Mouse (Mus musculus): ENCODE results near the gene Gosr1.
A peak's percentile ranks its signal among the peaks of the same experiment; 100 is the strongest.
"Not testable (repeated sequence)": the region's sequence is repeated elsewhere in the genome, so short reads cannot be mapped to it uniquely, and the experiment has no call there.

The Gosr1 gene

DNA sequence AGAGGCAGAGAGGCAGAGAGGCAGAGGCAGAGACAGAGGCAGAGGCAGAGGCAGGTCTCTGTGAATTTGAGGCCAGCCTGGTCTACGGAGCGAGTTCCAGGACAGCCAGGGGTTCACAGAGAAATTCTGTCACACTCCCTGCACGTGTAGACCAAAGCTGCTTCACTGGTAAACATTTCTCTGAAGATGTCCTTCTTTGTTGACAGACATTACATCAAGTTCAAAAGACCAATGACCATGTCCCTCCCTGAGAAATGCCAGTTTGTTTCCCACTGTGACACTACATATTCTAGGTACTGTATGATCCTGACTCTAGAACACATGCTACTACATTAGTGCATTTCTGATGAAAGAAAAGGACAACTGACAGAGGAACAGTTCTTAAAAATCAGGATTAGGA is 32.7 kb downstream of the Gosr1 start:
- DNase-seq, result no peak

DNA sequence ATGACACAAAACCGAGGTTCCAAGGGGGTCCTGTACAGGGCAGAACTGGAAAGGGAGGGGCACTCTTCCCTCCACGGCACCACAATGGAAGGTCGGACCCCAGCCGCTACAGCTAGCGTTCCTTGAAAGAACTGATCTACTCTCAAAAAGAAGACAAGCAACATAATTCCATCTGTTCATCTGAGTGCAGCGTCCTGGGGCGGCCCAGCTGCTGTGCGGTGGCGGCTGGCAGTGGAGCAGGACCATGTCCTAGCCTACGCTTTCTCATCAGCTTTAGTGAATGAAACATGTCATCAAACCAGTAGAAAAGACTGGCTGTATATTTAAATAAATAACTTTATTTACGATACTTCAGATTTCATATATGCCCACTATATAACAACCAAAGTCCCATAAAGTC is 35.3 kb downstream of the Gosr1 start:
- DNase-seq, result no peak

DNA sequence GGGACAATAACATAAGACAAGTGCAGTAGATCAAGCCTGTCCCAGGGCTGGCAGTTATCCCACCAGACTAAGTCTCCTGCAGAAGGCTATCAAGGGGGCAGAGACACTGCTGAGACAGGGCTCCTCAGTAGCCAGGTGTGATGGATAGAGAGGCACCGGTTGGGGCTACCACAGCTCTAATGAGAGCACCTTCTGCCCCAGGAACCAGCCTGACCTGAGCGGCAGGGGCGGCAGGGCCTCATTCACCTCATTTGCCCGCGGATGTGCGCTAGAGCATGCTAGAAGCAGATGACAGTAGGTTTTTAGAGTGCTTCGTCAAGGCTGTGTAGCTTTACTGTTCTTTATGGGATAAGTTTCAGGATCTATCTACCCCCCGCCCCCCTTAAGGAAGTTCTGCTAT is 39.5 kb downstream of the Gosr1 start:
- no peak for DNase-seq

DNA sequence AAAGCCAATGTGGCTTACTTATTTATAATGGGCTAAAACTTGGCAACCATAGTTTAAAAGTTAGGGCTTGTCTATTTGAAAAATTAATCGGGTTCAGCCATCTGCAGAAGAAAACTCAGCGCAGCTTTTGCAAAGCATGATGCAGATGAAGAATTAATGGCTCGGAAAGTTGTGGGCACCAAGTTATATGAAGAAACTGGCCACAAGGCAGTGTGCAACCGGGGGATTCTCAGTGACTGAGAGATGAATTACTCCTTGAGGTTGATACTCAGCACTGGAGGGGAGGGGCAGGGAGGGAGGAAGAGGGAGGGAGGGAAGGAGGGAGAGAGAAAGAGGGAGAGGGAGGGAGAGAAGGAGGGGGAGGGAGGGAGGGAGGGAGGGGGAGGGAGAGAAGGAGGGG is 46.4 kb downstream of the Gosr1 start:
- DNase-seq, result no peak

DNA sequence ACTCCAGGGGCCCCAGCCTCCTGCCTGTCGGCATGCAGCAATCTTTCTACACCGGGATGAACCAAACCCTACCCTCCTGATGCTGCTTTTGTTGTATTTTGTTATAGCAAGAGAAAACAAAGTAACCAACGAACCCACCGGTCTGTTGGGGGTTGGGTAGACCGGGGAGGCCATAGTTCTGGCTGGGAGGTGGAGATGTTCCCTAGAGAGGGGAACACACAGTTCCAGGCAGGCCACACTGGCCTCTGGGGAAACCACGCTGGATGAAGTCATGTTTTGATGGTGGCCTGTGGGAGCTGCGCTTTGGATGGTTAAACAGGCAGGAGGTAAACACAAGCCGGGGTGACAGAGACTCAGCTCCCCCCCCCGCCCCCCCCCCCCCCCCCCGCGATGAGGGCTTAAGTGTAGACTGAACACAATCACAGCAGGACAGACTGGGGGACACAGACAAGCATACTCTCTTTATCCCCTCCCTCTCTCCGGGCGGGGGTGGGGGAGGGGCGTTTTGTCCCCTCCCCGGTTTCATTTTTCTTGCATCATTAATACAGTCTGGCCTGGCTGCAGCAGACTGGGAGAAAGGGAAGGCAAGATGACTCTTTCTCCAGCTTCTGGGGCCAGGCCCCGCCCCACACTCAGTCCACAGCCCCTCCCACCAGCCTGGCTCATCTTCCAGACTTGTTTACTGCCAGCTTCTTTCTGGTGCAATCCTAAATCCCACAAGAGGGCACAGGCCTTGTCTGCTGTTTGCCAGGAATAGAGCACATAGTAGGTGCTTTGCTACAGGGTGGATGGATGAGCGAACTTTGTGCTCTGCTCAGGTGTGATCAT is 53.5 kb downstream of the Gosr1 start:
- peak; percentile 70 for DNase-seq

DNA sequence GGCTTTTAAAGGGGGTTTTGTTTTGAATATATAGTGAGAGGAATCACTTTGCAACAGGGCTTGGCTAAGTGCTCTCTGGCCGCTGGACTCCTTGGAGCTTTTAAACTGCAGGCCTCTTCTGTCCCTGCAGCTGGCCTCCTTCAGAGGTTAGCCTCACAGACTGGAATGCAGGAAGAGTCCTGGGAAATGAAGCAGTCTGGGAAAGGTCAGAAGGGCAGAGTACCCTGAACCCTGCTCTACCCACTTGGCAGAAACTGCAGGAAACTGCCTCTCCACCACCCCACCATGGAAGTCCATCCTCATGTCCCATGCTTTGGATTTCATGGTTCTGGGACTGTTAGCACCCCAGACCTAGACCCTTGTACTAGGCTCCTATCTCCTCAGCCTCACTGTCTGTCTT is 54.5 kb downstream of the Gosr1 start:
- peak; percentile 12 for DNase-seq

DNA sequence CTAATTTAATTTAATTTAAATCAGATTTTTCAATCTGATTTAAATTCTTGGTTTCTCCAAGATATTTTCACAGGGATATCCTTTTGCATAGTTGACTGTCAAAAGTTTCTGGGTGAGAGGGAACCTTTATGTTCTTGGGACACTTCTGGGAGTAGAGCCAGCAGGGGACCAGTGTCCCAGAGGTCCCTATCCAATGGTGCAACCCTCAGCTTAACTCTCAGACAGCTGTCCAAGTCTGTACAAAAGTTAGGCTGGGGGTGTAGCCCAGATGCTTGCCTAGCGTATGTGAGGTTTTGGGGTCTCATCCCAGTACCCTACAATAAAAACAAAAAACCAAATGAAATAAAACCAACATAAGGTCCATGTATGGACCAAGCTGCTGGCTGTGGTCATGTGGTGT is 55.3 kb downstream of the Gosr1 start:
- peak; percentile 21 for DNase-seq

DNA sequence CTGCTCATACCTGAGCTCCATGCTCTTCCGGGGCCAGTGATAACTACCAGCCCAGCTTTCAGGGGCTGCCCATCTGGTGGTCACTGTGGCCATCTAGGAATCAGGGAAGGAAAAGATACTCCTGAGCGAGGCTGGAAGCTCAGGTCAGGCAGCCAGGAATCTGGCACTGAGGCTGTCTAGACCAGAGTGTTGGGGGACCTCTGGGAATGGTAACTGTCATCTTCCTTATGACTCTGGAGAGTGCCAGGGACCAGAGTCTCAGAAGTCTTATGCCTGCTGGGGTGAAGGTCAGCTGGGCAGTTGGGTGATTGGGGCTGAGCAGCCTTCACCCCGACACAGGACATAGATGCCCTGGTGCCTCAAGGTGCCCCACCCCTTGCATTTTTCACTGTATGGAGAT is 55.7 kb downstream of the Gosr1 start:
- DNase-seq, result no peak

DNA sequence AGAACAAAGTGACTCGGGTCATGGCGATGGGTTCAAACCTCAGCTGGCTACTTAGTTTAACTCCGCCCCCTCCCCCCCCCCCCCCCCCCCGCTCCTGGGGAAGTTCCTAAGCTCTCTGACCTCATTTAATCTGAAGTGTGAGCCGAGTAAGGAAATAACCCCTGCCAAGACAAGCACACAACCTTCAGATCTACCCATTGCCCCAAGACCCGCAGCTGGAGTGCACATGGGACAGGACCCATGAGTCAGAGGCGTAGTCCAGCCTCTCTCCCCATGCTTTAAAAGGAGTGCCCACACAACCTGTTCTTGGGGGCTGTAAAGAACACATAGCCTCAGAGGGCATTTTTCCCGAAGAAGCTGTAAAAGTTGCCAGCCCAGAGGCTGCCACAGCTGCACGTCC is 63.8 kb downstream of the Gosr1 start:
- DNase-seq, result no peak

DNA sequence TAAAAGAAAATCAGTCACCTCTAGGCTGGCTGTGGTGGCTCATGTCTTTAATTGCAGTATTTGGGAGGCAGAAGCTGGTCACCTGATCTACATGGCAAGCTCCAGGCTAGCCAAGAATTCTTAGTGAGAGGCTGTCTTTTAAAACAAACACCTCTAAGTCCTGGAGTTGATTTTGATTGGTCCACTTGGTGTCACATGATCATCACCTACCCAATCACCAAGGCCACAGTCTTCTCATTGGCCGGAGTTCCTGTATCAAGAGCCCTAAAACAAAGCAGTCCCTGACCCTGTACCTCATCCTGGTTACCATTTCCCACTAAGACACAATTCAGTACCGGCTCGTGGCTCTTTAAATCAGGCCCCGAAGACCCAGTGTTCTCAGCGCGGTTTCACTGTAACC is 67.6 kb downstream of the Gosr1 start:
- no peak for DNase-seq

DNA sequence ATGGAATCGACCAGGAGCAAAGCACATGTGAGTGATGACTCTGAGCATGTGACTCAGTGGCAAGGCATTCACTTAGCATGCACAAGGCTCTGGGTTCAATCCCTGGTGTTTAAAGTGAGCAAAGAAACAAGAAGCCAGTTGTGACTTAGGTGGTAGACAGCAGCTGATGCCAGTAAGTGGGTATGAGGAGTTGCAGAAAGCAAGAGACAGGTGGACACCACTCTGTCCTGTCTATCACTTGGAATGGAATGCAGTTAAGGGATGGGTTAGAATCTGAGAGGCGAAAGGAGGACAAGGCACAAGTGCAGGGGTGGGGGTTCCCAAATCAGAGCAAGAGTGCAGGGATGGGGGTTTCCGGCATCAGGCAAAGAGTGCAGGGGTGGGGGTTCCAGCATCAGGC is 71.3 kb downstream of the Gosr1 start:
- DNase-seq, result no peak

DNA sequence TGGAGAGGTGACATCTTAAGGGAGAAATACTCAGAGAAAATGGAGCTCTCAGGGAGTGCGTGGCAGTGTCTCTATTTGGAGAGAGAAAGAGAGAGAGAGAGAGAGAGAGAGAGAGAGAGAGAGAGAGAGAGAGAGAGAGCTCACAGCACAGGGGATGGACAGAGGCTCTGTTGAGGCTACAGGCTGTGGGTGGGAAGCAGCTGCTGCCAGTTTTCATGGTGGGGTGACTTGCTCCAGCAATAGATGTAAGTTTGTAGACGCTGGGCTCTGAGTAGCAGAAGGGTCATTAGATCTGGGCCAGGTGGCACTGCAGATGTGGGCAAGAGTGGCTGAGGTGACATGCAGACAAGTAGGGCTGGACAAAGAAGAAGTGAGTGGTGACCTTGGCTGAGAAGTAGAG is 77.8 kb downstream of the Gosr1 start:
- DNase-seq, result no peak

DNA sequence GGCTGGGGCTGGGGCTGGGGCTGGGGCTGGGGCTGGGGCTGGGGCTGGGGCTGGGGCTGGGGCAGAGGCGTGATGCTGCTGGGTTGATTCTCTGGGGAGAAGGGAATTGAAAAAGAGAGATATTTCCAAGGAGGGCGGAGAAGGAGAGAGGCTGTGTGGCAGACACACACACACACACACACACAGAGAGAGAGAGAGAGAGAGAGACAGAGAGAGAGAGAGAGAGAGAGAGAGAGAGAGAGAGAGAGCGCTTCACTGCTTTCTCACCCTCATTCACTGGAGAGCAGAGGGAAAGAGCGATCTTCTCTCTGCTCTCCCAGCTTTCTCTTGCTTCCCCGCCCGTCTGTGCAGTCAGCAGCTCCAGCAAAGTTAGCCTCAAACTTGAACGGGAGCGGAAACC is 83.9 kb downstream of the Gosr1 start, which contains the start of gene Trarg1:
TSS of gene Trarg1 (plus strand) at position 301 of the 400 bp plus-strand sequence.
- not testable (repeated sequence) for DNase-seq

Measured in lung, postnatal 14 days (tissue).